Mouse (Mus musculus): ENCODE measurements around the gene Vmn1r23. TPM values are rescaled to one million over a fixed set of nuclear protein-coding genes. Genes with fewer than 3 reads are reported as not detected.
"Not testable (repeated sequence)": the region's sequence is repeated elsewhere in the genome, so short reads cannot be mapped to it uniquely, and the experiment has no call there.

Gene Vmn1r23
- total RNA-seq (2021) = not detected
- long read RNA-seq, experiment 1 = 0 reads
- long read RNA-seq, experiment 2 = 0 reads

DNA sequence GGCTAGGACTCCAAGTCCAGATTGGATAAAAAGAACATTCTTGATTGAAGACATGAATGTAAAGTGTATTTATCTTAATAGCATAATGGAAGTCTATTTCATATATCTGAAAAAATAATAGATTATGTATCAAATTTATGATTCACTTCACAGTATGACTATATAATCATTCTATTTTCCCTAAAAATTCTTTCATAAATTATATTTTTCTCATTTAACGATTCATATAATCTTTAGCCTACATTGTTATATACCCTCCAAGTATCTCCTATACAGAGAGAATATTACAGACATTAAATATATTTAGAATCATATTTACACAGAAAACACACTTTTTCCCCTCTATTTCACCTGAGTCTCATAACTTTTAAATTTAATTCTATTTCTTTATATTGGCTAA, at the start of gene Vmn1r23:
Gene Vmn1r23 (minus strand): TSS at position 101 of the 400 bp plus-strand sequence.
- DNase-seq (ENCODE audit: low spot score) = no peak

DNA sequence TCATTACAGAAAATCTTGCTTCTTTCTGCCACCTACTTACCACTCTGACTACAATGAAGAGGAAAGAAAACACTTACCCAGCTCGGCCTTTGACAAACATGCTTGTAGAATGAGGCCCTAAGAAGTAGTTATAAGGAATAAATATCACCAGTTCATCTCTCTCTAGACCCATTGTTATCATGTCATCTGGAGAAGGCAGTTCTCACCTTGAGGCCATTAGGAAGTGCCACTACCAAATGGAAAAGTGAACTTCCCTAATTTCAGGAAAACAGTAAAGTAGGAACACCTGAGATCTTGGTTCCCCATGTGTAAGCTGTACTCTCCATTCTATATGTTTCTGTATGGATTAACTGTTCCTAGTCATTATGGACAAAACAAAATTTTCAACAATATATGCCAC, 34.8 kb upstream of the Vmn1r23 start, which contains the start of gene Vmn1r24:
Gene Vmn1r24 (minus strand): TSS at position 101 of the 400 bp plus-strand sequence.
- DNase-seq (ENCODE audit: low spot score) = not testable (repeated sequence)

DNA sequence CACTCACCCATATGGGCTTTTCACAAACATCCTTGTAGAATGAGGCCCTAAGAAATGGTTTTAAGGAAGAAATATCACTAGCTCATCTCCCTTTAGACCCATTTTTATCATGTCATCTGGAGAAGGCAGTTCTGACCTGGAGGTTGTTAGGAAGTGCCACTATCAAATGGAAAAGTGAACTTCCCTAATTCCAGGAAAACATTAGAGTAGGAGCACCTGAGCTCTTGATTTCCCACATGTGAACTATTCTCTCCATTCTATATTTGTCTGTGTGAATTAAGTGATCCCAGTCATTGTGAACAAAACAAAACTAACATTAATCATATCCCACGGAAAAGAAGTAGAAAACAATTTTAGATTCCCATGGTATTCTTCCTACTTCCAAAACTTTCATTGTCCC, 18.7 kb downstream of the Vmn1r23 start, which contains the start of gene Vmn1r22:
Gene Vmn1r22 (minus strand): TSS at position 101 of the 400 bp plus-strand sequence.
- DNase-seq (ENCODE audit: low spot score) = no peak

Other genes starting within 250 kb of the Vmn1r23 start
- gene Pyurf, start 234.8 kb downstream of the Vmn1r23 start, total RNA-seq (2021) = 10 to 100 TPM; 11.3 to 11.6 TPM
- 10 to 100 TPM in 1 of 2 experiments, 1 to 10 TPM in 1; 9.9 to 10.6 TPM for gene Lancl2, start 224.3 kb downstream of the Vmn1r23 start, total RNA-seq (2021)
- gene Vopp1, start 101.7 kb downstream of the Vmn1r23 start, total RNA-seq (2021) = 1 to 10 TPM; 4.5 to 4.7 TPM
- not detected for gene Vmn1r21, start 76.5 kb downstream of the Vmn1r23 start, total RNA-seq (2021)
- not detected for gene Vmn1r22, start 18.8 kb downstream of the Vmn1r23 start, total RNA-seq (2021)
- not detected for gene Vmn1r24, start 34.7 kb upstream of the Vmn1r23 start, total RNA-seq (2021)
- not detected for gene Vmn1r25, start 54.0 kb upstream of the Vmn1r23 start, total RNA-seq (2021)
- gene Vmn1r26, start 88.3 kb upstream of the Vmn1r23 start, total RNA-seq (2021) = not detected